Mouse (Mus musculus) c-Kit-positive CD71-negative TER-119-negative erythroid progenitor cells, embryonic 14.5 days (primary cell): ENCODE measurements around the gene Olfr1352.
"Not testable (repeated sequence)": the region's sequence is repeated elsewhere in the genome, so short reads cannot be mapped to it uniquely, and the experiment has no call there.

ENCODE experiments used
- DNase-seq: peaks from one replicate; pipeline ENCODE4 v3.0.0-alpha.2; 2013; ENCODE audit warnings: low read depth

Olfr1352 gene

GRCm38 (mm10) chr10:78980750-78981149, at the start of gene Olfr1352:
Gene Olfr1352, plus strand, starts transcription at chr10:78981050.
- no peak for DNase-seq

GRCm38 (mm10) chr10:78950336-78950735, 30.5 kb upstream of the Olfr1352 start, which contains the start of gene Olfr8:
Gene Olfr8, plus strand, starts transcription at chr10:78950636.
- not testable (repeated sequence) for DNase-seq

- DNase-seq, result not testable (repeated sequence)
These were observed 17.8 kb upstream of the Olfr1352 start, which contains the start of gene Olfr1353 for GRCm38 (mm10) chr10:78963009-78963408. Gene Olfr1353, plus strand, starts transcription at chr10:78963309.

GRCm38 (mm10) chr10:79012172-79012571, 31.3 kb downstream of the Olfr1352 start, which contains the start of gene Olfr1351:
Gene Olfr1351, plus strand, starts transcription at chr10:79012472.
- no peak for DNase-seq

DNA sequence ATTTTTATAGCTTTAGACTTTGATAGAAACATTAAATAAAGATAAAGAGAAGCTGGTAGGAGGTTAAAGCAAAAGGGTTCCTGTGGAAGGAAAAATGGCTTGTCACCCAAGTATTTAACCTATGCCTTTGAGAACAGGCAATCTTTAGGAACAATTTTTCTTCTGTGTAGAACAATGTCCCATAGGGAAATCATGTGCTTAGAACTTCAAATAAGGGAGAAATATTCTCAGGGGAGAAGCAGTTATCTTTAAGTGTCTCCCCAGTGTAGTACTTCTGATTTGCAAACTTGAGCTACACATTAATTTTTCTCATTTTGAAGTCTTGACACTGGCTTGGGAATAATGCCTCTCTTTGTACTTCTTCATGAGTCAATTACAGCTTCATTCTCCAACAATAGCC, 47.6 kb downstream of the Olfr1352 start, which contains the start of gene Olfr57:
Gene Olfr57, plus strand, starts transcription at position 301 of the 400 bp plus-strand sequence.
- no peak for DNase-seq
